Mouse (Mus musculus) gonadal fat pad, adult 2 months (tissue): Measurements from ENCODE around the gene Slc31a1. TPM values are rescaled to one million over a fixed set of nuclear protein-coding genes. Genes with fewer than 3 reads are reported as not detected.

Source experiments
- DNase-seq: peaks from one replicate; pipeline ENCODE4 v3.0.0-alpha.2; 2012; ENCODE audit warnings: low read depth
- polyA plus RNA-seq: library from polyadenylated mRNA; depleted of rRNA; stranded (reverse); fragments of >200 nt; gene quantifications from 2 replicates; pipeline ENCODE4 v1.2.3, GENCODE M21; 2012

The Slc31a1 gene
- polyA plus RNA-seq, 1 experiment = 60.7 TPM

DNA sequence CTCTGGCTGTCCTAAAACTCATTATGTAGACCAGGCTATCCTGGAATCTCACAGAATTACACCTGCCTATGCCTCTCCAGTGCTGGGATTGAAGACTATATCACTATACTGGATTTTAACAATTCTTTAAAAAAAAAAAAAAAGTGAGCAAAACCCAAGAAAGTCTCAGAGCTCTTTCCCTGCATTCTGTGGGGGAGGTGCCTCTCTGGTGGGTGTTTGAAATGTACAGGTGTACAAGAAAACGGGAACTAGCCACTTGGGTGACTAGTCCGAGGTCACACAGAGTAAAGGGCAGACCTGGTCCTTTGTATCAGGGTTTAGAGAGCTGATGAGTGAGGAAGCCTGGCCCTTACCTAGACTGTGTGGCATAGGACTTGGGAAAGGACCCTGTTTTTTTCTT lies 1.9 kb downstream of the Slc31a1 start:
- DNase-seq = no peak

DNA sequence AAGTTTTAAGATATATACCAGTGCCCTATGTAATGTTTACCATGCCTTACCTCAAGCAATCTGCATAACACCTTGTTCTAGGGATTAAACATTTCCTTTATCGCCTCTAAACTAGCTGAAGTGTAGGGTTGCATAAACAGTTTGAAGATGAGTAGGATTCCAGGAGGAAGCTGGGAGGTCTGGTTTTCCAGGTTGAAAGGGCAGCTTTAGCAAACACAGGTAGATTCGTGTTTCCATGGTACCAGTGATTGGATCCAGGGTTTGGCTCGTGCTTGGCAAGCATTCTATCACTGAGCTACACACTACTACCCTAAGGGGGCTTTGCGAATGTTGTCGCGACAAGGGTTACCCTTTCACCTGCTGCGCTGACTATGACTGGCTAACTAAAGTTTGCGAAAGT lies 3.8 kb downstream of the Slc31a1 start:
- DNase-seq = peak; percentile 66

DNA sequence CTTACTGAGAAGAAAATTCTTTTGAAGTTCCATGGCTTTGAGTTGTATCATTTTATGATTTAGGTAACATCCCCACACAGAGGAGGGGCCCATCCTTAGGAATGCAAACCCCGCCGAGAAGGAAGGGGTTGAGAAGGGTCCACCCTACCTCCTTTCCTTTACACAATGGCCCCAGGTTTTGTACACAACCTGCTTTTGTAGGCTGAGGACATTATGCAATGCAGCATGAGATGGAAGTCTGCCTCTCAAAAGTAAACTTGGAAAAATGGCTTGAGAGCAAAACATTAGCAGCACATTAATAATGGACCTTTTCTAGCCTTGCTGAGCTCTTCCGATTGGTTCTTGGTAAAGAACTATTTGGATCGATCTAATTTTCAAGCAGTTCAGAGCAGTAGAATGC lies 5.8 kb downstream of the Slc31a1 start:
- no peak for DNase-seq

DNA sequence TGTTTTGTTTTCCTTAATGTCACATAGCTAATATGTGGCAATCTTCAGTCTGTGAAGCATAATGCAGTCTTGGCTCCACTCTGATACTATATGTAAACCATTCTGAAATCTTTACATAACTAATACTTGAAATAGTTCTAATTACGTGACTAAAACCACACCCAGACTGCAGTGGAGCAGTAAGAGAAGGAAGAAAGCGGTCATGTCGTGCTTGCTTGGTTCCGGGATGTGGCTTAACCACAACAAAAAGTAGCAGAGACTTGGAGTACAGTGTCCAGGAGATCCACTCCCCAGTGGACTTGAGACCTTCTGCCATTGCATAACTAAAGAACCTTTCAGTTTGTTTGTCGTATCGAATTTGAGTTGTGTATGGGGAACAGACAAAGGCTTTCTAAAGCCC lies 7.1 kb downstream of the Slc31a1 start:
- DNase-seq = no peak

DNA sequence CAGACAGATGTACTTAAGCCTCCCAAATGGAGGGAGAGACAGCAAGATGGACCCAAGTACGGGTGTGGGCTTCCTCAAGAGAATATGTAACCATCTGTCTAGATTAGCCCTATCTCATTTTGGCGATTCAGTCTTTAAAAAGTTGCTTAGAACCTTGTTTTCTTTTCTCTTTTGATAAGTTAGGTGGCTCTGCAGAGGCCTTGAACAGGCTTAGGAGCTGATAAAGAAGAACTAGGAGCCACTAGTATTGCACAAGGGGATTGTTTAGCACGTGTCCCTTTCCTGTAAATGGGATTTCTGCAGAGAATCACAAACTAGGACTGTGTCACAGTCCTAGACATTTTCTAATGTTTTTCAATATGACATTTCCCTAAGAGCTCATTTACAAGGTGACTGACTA lies 8.6 kb downstream of the Slc31a1 start:
- no peak for DNase-seq

DNA sequence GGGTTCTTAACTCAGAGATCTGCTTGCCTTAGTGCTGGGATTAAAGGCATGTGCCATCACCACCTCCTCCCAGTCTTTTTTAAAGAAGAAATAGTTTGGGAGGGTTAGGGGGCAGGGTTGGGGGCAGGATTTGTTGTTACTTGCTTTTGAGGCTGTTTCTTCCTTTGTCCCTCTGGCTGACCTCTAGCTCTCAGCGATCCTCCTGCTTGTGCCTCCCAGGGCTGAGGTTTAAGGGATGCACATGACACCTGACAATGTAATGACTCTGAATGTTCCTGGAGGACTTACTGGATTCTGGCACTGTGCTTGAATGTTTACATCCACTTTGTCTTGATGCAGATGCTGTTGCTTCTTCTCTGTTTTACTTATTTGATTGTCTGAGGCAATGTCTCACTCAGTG lies 11.9 kb downstream of the Slc31a1 start:
- DNase-seq = no peak

DNA sequence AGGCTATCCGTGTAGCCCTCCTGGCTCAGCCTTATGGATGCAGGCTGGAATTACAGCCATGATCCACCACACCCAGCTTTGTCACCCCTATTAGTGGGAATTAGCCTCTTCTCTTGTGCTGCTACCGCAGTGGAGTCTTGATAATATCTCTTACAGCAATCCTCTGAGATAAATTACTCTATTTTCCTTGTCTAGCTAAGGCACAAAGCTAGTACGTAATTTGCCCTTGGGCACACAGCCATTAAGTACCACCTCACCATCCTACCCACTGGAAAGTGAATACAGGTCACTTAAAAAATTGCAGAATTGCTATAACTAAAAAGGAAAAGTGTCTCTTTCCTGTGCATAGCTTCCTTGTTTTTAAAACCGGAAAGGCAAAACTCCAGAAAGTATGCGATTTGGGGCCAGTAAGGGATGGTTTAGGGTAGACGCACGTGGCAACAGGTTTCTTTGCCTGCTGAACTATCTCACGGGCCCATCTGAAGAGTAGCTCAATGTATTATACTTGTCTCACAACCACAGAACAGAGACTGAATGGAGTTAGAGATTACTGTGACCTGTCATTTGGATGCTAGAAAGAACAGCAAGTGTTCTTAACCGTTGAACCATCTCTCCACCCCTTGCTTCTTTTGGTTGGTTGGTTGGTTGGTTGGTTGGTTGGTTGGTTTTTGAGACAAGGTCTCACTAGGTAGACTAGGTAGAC lies 12.4 kb downstream of the Slc31a1 start:
- no peak for DNase-seq

DNA sequence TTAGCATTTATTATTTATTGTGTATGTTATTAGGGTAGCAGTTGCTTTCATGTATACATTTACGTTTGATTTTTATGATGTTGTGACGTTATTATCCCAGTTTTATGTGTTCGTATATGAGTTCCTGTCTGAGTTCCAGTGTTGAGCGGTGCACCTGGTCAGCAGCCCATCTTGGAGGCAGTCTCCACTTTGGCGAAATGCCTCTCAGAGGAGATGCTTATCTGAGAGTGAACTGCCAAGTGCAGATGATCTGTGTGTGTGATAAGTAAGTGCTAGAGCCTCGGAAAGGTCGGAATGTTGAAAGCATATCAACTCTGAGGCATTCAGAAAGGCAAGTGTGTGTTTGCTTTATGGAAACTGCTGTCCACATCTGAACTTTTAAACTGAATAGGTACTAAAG lies 13.1 kb downstream of the Slc31a1 start:
- no peak for DNase-seq

DNA sequence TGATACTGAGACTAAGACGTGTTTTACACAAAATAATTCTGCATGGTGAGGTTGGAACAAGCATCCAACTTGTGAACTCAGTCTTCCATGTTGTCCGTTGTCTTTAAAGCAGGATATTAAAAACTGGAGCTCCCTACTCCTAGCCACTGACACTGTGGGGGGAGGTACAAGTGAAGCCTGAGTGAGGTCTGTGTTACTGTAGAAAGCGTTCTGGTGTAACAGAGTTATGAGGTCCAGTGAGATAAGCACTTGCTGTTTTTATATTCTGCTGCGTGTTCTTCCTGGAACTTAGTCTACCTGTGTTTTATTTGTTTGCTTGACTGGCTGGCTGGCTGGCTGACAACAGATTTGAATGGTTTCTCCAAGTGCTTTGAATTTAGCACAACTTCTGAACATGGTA lies 13.8 kb downstream of the Slc31a1 start:
- no peak for DNase-seq

DNA sequence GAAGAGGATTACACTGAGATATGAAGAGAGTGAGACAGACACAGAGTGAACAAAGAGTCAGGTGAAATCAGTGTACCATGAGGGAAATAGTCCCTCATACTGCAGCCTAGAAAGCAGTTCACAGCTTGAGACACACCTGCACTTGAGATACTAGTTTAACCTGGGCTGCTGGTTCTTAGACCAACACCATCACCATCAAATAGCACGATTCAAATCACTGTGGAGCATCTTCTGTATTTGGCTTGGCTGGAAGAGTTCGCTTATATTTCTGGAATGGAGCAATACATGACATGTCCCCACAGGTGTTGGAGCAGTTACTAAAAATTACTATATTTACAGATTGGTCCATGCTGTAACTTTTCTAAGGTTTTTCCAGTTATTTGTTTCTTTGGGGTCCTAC lies 15.6 kb downstream of the Slc31a1 start:
- peak; percentile 87 for DNase-seq

DNA sequence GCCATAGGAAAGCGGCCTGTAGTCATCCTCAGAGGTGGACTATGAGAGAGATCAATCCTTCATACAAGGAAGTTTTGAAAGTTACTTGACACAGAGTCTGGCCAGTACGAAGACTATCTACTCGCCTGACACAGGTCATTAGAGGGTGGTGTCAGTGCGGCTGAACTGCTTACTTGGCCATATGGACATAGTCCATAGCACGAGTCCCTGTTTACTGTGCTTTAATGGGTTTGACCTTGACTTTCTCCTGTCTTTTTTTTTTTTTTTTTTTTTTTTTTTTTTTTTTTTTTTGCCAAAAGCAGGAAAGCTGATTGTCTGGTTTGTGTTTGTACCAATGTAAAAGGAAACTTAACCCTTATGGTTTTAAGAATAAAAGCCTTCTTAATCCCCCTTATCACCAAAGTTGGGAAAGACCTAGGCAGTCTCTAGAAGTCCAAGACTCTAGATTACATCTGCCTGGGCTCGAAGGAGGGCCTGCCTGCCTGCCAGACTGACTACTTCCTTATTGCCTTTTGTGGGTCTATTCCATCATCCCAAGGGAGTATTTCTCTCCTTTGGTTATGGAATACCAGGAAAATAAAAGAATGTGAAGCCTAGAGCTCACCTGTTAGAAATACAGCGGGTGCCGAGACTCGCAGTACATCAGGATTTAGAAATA lies 19.3 kb downstream of the Slc31a1 start:
- DNase-seq = no peak

DNA sequence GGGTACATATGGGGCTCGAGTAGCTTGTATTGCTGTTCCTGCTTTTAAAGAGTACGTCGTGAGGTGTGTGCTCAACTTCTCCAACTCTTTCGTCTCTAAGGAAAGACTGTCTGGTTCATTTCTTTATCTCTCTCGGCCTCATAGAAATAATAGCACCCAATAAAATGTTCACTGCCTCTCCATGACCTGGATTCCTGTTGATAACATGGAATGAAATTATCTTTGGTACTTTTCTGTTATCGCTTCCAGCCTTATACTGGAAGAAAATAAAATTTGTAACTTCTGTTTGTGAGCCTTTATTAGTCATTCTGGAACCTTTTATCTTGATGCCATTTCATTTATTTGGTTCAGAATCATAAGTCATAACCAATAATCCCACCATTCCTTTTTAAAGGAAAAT lies 22.7 kb downstream of the Slc31a1 start:
- DNase-seq = no peak

DNA sequence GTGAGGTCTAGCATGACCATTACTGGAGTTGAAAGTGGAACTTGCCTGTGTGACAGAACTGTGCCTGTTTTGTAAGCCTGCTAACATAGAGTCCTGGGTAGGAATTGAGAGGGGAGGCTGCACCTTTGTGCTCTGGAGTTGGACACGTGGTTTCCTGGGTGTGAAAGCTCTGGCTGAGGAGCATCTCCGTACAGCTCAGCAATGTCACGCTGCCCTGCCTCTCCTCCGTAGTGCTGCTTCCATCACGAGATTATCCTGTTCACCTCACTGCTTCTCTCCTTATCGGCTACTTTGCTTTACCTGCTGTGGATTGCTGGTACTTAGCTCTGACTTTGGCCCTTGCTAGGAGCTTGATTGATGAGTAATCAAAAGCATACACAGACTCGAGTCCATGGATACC lies 23.2 kb downstream of the Slc31a1 start:
- DNase-seq = no peak

DNA sequence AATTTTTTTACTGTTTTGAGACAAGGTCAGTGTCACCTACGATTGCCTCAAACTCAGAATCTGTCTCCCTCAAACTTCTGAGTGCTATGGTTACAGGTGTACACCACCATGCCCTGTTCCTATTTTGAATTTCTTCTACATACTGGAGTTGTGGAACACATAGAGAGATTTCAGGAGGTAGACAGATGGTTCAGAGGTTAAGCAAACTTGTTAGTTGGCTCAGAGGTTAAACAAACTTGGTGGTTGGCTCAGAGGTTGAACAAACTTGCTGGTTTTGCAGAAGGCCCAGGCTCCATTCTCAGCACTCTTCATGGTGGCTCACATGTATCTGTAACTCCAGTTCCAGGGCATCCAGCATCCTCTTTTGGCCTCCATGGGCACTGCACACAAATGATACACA lies 23.6 kb downstream of the Slc31a1 start:
- no peak for DNase-seq

DNA sequence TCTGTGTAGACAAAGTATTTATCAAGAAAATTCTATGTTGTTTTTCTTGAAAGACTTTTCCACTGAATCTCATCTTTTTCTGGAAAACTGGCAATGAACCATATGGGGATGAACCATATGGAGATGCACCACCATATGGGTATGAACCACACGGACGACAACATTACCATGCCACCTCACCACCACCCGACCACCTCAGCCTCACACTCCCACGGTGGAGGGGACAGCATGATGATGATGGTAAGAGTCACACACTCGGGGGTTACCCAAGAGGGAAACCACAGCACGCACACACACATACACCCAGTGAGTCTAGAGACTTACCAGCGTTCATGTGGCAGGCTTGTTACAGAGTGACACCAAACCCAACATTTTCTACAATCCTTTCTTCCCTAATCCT lies 24.9 kb downstream of the Slc31a1 start:
- no peak for DNase-seq

DNA sequence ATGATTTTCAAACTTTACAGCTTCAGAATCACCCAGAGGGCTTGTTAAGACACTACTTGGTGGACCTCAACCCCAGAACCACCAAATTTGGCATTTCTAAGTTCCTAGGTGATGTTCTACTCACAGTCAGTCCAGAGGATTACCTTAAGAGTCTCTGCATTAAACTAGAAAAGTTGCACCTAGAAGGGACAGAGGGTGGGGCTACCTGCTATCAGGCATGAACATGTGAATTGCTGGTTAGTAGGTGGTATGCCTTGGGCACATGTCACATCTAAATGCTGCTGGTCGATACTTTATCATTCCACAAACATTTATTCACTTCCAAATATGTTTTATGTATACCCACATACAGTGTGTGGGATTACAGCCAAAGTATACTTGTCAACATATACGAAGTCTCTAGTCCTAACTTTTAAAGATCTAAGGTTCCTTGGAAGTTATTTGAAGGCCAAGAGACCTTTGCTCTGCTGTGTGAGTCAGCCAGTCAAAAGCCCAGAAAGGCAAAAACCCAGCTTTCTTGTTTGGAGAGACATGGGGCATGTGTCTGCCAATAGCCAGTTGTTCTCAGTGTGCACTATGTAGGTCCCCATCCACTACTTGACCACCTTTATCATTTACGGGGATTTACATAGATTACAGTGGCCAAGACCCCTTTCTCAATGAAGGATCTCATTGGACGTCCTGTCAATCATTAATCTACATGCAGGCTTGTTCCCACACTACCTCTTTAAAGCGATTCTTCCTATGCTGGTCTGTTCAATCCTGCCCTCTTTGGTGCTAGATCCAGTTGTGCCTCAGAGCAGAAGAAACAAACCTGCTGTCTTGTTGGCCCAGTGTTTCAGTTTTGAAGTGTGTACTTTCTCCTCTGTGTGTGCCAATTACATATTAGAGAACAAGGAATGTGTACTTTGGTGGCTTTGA lies 29.3 kb downstream of the Slc31a1 start:
- no peak for DNase-seq

DNA sequence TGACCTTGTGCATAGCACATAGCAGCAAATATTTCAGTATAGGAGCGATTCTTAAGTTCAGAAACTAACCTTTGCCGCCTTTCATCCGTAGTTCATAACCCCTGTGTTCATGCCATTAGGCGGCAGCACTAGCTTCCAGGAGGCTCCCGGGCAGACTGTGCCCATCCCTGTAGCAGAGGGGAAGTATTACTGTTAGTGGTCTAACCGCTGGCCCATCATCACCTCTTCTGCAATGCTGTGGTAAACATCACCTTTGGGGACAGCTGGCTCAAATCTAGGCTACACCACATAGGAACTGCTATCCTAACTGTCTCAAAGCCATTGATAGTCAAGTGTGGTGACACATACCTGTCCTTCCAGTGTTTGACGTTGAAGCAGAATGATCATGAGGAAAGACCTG lies 31.4 kb downstream of the Slc31a1 start:
- no peak for DNase-seq

DNA sequence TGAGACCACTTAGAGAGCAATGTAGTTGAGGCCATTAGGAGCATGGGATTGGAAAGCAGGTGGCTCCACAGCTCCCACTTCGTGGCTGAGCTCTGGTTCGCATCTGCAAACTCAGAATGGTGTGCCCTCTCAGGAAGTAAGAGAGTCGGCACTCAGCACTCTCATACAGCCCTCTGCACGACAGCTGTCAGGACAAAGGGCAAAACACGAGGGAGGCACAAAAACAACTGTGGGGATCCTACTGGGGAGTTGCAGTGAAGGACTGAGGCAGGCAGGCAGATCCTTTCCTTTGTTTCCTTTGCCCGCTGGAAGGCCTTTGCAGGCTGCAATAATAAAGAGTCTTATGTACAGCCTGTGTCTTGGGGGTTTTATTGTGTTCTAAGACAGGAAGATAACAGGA lies 32.9 kb downstream of the Slc31a1 start:
- DNase-seq = no peak

DNA sequence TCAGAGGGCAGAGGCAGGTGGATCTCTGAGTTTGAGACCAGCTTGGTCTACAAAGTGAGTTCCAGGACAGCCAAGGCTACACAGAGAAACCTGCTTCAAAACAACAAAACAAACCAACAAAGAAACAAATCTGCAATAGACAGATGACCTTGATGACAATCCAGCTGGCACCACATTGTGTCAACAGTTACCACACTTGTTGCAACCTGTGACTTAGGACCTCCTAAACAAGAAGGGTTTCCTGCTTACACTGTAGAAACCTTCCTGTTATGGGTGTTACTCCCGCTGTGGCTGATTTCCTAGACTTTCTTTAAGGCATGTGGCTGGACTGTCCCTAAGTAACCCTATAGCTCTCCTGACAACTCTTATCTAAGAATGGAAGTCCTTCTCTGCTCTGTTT lies 35.3 kb downstream of the Slc31a1 start:
- no peak for DNase-seq

DNA sequence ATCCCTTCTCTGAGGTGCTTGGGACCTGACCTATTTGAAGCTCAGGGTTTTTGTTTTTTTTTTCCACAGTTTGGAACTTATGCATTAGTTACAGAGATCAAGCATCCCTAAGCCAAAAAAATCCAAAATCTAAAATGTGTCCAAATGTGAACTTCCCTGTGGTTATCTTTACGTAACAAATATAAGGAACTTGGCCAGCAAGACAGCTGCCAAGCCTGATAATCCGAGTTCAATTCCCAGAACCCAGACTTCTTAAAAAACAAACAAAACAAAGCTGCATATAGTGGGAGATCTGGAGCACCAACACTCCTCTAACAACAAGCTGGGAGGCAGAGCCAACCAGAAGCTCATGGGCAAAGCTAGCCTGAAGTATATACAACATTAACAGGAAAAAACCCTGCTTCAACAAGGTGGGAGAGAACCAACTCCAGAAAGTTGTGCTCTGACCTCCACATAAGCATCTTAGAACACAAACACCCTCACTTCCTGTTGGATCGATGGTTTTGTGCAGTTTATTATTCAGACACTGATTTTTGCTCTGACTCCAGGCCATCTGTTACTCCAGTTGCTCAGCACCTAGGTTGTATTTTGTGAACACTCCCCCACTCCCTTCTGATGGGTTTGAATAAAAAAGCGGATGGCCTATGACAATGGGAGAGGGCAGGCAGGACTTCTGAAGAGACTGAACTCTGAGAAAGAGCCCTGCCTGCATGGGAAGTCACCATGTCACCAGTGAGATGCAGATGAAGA lies 37.3 kb downstream of the Slc31a1 start:
- no peak for DNase-seq

DNA sequence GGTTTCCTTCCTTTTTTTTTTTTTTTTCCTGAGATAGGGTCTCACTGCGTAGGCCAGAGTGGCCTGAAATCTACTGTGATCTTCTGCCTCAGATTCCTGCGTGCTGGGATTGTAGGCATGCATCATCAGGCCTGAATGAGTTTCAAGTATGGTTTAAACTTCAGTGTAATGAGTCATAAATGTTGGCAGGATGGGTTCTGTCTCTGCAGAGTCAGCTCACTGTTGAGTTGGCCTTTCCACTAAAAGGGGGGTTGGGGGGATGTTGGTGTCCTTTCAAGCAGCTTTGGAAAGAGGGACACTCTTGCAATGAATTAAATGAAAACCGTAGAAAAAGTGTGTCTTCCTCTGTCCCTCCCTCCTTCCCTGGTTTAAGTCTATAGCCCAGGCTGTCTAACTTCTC lies 38.4 kb downstream of the Slc31a1 start:
- DNase-seq = no peak

DNA sequence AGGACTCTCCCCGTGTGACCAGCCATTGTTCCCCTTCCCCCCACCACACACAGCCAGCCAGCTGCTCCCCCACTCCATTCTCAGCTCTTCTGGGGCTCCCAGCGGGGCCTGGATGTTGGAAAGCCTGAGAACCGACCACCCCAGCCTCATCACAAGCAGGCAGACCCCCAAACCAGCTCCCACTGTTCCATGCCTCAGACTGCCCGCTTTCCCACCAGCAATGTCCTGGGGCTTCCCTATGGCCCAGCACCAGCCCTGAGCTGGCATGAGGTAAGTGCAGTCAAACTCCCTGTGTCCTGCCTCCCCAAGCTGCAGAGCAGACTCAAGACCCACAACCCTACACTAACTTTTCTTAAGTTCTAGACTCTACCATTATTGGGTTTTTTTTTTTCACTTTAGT lies 45.6 kb downstream of the Slc31a1 start:
- no peak for DNase-seq
